Mouse (Mus musculus): ENCODE measurements at regions not wholly inside any gene's neighbourhood (a gene's known extent, or its start where the extent isn't known, plus 50 kb on each side); places are given as distances from the start of the nearest gene placed in this dataset.

DNA sequence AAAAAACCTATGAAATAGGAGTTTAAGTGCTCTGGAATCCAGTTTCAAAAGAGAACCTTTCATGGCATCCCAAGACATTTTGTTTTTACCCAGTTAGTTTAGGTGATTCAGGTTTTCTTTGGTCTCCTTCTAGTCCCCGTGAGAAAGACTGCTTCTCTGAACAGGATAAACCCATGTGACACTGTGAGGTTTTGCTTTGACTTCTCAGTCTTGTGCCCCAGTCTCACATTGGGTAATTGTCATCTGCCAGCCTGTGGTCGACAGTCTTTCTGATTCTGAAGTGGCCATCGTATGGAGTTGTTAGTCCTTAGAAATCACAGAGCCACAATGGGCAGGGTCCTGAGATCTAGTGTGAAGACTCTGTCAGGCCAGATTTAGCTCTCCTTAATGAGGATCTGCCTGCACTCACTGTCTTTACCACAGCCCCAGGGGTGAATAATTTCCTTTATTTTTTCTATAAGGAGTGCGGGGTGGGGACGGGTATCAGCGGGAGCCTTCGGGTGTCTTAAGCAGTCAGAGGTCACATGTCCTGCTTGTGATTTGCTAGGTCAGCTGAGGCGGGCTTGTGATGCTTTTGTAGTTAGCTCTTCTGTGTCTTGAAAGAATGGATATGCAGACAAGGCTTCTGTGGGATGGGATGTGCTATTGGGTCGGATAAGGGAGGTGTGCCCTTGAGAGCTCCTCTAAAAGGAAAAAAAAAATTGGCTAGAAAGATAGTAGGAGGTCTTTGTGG, 104.3 kb downstream of the Btg1 start:
- TF ChIP-seq POLR2A (IDR thresholded peaks at IDR 0.05; ENCODE audit: borderline replicate concordance, insufficient read depth, low read length) (no peak), CTCF (IDR thresholded peaks at IDR 0.05; ENCODE audit: borderline replicate concordance, insufficient read depth, low read depth, low read length) (no peak)
